Mouse (Mus musculus) spleen, adult 2 months (tissue): ENCODE measurements at regions not wholly inside any gene's neighbourhood (a gene's known extent, or its start where the extent isn't known, plus 50 kb on each side); places are given as distances from the start of the nearest gene placed in this dataset.

Experiments used
- CTCF ChIP-seq: fragments of 200-500 bp; IDR thresholded peaks from 2 replicates; pipeline ENCODE4 v1.5.1; 2011; ENCODE audit warnings: mild to moderate bottlenecking, inconsistent platforms; ENCODE audit not compliant: insufficient read depth, insufficient read length, insufficient replicate concordance; ENCODE audit errors: extremely low read depth
- POLR2A ChIP-seq: fragments of 200-500 bp; IDR thresholded peaks from 2 replicates; pipeline ENCODE4 v1.6.1; 2011; ENCODE audit warnings: low read depth, low read length, inconsistent platforms

DNA sequence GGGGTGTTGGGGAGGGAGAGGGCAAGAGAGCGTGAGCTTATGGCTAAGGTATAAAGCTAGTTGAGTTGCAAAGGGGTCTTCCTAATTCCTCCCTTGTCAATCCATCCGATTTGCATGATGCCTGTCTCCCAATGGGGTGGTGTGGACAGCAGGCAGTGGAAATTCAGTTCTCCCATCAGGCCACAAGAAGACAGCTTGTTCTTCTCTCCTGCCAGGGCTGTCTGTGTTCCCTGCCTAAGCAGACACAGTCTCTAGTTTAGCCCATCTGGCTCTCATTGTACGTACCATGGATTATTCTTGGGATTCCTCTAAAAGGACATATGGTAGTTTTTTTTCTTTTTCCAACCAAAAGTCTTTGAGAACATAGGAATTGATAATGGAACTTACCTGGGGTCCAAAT, 168.4 kb upstream of the Gk2 start:
- TF ChIP-seq POLR2A: no peak
- no peak for TF ChIP-seq CTCF
